Mouse (Mus musculus) liver, embryonic 12.5 days (tissue): ENCODE data around the gene Usp40. TPM values are rescaled to one million over a fixed set of nuclear protein-coding genes. Genes with fewer than 3 reads are reported as not detected.
A peak's percentile ranks its signal among the peaks of the same experiment; 100 is the strongest.

Experiments used
- ATAC-seq: fragments of 200-750 bp; cut with Nextera tagmentation; 2 replicates; pipeline ENCODE4 v1.8.0; 2017; ENCODE audit warnings: moderate number of reproducible peaks, mild to moderate bottlenecking, moderate library complexity
- H3K27ac ChIP-seq: fragments of 300-500 bp; sonication (generic); 2 replicates; pipeline ENCODE4 v1.5.1; 2016; ENCODE audit warnings: mild to moderate bottlenecking
- H3K27me3 ChIP-seq: fragments of 300-500 bp; sonication (generic); replicated peaks from 2 replicates; pipeline ENCODE4 v1.6.1; 2016; ENCODE audit warnings: mild to moderate bottlenecking, moderate library complexity
- H3K36me3 ChIP-seq: fragments of 300-500 bp; sonication (generic); 2 replicates; pipeline ENCODE4 v1.6.1; 2016; ENCODE audit warnings: mild to moderate bottlenecking, moderate library complexity
- H3K4me1 ChIP-seq: fragments of 300-500 bp; sonication (generic); 2 replicates; pipeline ENCODE4 v1.6.1; 2016
- H3K4me2 ChIP-seq: fragments of 300-500 bp; sonication (generic); 2 replicates; pipeline ENCODE4 v1.6.1; 2016; ENCODE audit warnings: mild to moderate bottlenecking, moderate library complexity
- H3K4me3 ChIP-seq: fragments of 300-500 bp; sonication (generic); 2 replicates; pipeline ENCODE4 v1.5.1; 2016; ENCODE audit warnings: mild to moderate bottlenecking, moderate library complexity
- H3K9ac ChIP-seq: fragments of 300-500 bp; sonication (generic); 2 replicates; pipeline ENCODE4 v1.6.1; 2016; ENCODE audit warnings: mild to moderate bottlenecking, moderate library complexity
- H3K9me3 ChIP-seq: fragments of 300-500 bp; sonication (generic); replicated peaks from 2 replicates; pipeline ENCODE4 v1.6.1; 2016; ENCODE audit warnings: mild to moderate bottlenecking, moderate library complexity
- WGBS: fragments of 180-500 bp; shearing (Covaris S2); methylation state at CpG from one replicate; pipeline ENCODE4 v1.1.7; 2016; ENCODE audit not compliant: insufficient replicate concordance; 5-methylcytosine and 5-hydroxymethylcytosine counted together
- polyA plus RNA-seq: library from polyadenylated mRNA; unstranded; fragments of >200 nt; fragmentation: Nextera tagmentation; extraction: Ambion mirVana; gene quantifications from 2 replicates; pipeline ENCODE4 v1.2.1, GENCODE M21; 2016

Usp40 gene
- polyA plus RNA-seq, 1 experiment from 2014 or later = 13.3 TPM

DNA sequence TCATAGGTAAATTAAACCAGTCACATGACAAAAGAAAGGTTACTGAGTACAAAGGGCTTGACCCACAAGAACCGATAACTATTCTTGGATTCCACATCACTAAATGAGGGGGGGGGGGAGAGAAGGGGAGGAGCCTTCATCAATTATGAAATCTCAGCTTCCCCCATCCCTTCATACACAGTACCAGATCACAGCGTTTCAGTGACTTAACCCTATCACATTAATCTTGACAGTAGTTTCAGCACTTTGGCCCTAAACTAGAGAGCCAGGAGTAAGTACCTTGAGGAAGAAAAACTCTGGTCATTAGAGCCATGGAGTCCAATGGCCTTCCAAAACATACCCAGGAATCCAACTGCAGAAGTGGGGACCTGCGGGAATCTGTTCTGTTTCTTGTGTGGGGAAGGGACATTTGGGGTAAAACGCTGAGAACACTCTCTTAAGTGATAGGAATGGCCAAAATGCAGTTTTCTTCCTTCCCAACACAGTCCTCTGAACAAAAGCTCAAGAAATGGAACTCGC is 600 bp downstream of the Usp40 start:
- peaks cover 15% of the 10 kb centered on the region for H3K36me3 ChIP-seq
- H3K4me2 ChIP-seq = peak overlapping the region; percentile 88
- no peaks in the 10 kb centered on the region for H3K27me3 ChIP-seq
- peaks cover 18% of the 10 kb centered on the region for H3K4me1 ChIP-seq
- peak; percentile 52 for ATAC-seq
- peak overlapping the region; percentile 84 for H3K9ac ChIP-seq
- H3K27ac ChIP-seq = peak overlapping the region; percentile 75
- WGBS = 14% methylated on average over 5 of the region's 5 CpGs
- no peaks in the 10 kb centered on the region for H3K9me3 ChIP-seq
- peak overlapping the region; percentile 81 for H3K4me3 ChIP-seq

DNA sequence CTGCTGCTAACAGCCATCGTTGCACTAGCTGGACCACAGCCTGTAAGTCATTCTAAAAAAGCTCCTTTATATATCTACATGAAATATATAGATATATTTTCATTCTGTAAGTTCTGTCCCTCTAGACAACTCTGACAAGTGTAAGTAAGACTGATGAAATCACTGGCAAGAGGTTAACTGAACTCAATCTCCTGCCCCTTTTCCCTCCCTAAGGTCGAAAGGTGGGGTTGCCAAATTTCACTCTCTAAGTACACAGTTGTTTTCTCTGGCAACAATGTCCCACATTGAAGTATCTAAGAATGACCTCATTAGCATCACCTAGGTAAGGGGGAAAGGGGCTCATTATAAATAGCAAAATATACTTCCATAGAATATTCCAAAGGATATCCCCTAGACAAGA is 15.6 kb downstream of the Usp40 start:
- H3K27ac ChIP-seq = no peak overlapping the region
- H3K4me2 ChIP-seq = no peak overlapping the region
- ATAC-seq = no peak
- no peaks in the 10 kb centered on the region for H3K27me3 ChIP-seq
- no peaks in the 10 kb centered on the region for H3K4me1 ChIP-seq
- H3K9ac ChIP-seq = no peak overlapping the region
- H3K9me3 ChIP-seq = no peaks in the 10 kb centered on the region
- 73% methylated on average over 2 of the region's 2 CpGs for WGBS
- H3K36me3 ChIP-seq = peaks cover 90% of the 10 kb centered on the region
- no peak overlapping the region for H3K4me3 ChIP-seq

DNA sequence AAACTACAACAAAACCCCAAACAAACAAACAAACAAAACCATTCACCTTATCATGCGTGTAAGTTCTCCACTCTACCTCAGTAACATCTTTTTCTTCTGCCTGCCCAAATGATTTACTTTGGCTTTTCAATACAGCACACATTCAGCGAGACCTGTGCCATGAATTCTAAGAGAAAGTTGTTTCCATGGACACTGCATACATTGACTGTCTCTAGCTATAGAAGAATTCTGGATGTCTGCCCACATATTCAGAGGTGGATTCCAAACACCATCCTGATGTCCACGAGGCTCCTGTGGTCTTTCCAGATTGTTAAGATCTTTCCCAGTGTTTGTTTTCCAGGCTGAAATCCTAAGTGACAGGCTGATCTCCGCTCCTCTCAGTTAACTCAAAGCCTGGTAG is 26.1 kb downstream of the Usp40 start:
- H3K27ac ChIP-seq = no peak overlapping the region
- H3K9ac ChIP-seq = no peak overlapping the region
- no peak for ATAC-seq
- 81% methylated on average over 4 of the region's 4 CpGs for WGBS
- no peak overlapping the region for H3K4me2 ChIP-seq
- no peaks in the 10 kb centered on the region for H3K9me3 ChIP-seq
- peaks cover 72% of the 10 kb centered on the region for H3K36me3 ChIP-seq
- H3K4me3 ChIP-seq = no peak overlapping the region
- no peaks in the 10 kb centered on the region for H3K27me3 ChIP-seq
- H3K4me1 ChIP-seq = no peaks in the 10 kb centered on the region

DNA sequence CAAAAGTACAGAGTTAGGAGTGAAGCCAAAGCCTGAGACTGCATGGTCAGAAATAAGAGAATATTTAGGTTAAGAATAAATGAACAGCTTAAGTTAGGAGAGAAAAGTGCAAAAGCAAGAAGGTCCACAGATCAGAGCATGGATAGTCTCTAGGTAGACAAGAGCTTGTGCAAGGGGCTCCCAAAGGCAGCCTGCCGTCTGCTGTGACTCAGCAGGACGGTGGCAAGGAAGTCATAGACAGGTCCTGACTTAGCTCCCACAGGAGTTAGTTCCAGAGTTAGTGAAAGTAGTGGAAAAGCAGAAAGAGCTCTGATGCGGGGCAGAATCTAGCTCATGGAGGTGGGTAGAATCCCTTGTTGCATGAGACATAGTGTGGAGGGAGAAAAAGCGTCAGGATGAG is 38.0 kb downstream of the Usp40 start:
- Histone ChIP-seq H3K4me3 (no peak overlapping the region), H3K9me3 (no peaks in the 10 kb centered on the region), H3K36me3 (peaks cover 56% of the 10 kb centered on the region), H3K27ac (peak overlapping the region; percentile 41; the same call in 1 of the 2 replicates), H3K4me1 (peaks cover 10% of the 10 kb centered on the region), H3K27me3 (no peaks in the 10 kb centered on the region), H3K4me2 (no peak overlapping the region), H3K9ac (no peak overlapping the region)
- ATAC-seq = 0 out of 2 replicates have a peak, but pooled peaks have one; percentile 57
- 62% methylated on average over 4 of the region's 4 CpGs for WGBS

DNA sequence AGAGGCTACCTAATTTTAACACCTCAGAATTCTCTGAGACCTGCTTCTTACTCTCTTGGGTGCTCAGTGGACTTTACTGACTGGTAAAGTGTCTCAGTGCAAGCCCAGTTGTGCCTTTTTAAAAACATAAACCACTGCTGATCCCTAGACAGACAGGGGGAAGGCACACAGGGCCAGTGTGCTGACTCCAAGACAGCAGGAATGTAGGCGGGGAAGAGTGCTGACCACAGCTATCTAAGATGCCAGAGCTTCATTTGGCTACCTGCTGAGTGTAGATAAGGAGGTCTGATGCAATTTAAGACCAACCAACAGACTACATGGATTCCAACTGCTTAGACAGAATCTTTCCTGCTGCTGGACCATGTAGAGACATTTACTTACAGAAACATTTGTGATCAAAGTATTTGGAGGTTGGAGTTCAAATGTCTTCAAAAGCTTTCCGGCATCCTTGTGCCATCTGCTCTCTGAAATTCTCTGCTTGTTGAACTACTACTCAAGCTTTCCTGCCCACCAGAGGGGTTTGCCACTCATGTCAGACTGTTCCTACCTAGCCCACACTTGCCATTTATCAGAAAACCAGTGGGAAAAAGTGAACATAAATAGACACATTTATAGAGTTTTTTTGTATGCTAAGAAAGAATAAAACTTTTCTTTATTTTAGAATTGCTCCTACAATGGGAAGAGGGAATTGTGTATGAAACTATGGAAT is 46.7 kb downstream of the Usp40 start:
- peak overlapping the region; percentile 68 for H3K4me2 ChIP-seq
- H3K9ac ChIP-seq = peak overlapping the region; percentile 71

DNA sequence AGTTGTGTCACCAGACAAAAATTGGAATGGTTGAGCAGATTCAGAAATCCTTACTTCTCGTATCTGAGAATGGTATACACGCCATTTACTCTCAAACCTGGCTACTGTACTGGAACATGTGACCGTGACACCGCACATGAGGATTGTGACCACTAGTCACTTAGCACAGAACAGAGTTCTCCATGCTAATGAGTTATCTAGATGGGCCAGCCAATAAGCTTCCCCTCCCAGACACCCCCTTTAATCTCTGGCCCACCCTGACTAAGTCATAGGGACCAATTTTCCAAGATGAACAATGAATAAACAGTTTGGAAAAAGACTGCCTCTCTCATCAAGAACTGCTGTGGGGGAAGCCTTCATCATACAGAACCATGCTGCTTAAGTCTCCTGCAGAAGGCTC is 47.6 kb downstream of the Usp40 start:
- Histone ChIP-seq H3K27me3 (no peaks in the 10 kb centered on the region), H3K4me2 (peak overlapping the region; percentile 68), H3K36me3 (peaks cover 32% of the 10 kb centered on the region), H3K9ac (peak overlapping the region; percentile 71), H3K4me3 (no peak overlapping the region), H3K27ac (peak overlapping the region; percentile 99), H3K4me1 (peaks cover 34% of the 10 kb centered on the region), H3K9me3 (no peaks in the 10 kb centered on the region)
- ATAC-seq = peak; percentile 48
- WGBS = 35% methylated on average over 4 of the region's 4 CpGs

More for the DNA sequence above, 46.7 kb downstream of the Usp40 start:
- ATAC-seq = peak; percentile 99
- Histone ChIP-seq H3K4me1 (peaks cover 34% of the 10 kb centered on the region), H3K27me3 (no peaks in the 10 kb centered on the region), H3K36me3 (peaks cover 27% of the 10 kb centered on the region), H3K27ac (peak overlapping the region; percentile 99), H3K9me3 (no peaks in the 10 kb centered on the region), H3K4me3 (no peak overlapping the region)
- 8% methylated on average over 2 of the region's 2 CpGs for WGBS

DNA sequence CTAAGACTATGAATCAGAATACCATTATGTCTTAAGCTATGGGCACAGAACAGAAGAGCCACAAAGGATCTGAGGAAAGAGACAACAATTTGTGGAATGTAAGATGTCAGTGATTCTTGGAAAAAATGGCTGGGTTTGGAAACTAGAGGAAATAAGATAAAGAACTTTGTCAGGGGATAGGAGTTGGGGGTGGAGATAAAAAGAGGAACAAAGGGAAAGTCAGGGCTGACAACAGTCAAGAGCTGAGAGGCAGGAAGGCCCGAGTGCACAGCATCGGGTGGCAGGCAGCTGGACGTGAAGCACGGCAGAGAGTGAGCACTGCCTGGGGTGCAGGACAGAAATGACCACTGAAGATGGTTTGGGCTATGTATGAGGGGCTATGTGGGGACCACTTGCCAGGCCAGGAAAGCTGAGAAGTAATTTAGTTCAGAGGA is 48.3 kb downstream of the Usp40 start:
- H3K4me2 ChIP-seq = 0 out of 2 replicates have a peak overlapping the region, but pooled peaks have one; percentile 0
- H3K36me3 ChIP-seq = peaks cover 38% of the 10 kb centered on the region
- no peak for ATAC-seq
- peak overlapping the region; percentile 71; the same call in 1 of the 2 replicates for H3K9ac ChIP-seq
- H3K4me1 ChIP-seq = peaks cover 34% of the 10 kb centered on the region
- no peaks in the 10 kb centered on the region for H3K9me3 ChIP-seq
- H3K27me3 ChIP-seq = no peaks in the 10 kb centered on the region
- WGBS = 5% methylated on average over 4 of the region's 4 CpGs
- no peak overlapping the region for H3K4me3 ChIP-seq
- peak overlapping the region; percentile 99 for H3K27ac ChIP-seq

DNA sequence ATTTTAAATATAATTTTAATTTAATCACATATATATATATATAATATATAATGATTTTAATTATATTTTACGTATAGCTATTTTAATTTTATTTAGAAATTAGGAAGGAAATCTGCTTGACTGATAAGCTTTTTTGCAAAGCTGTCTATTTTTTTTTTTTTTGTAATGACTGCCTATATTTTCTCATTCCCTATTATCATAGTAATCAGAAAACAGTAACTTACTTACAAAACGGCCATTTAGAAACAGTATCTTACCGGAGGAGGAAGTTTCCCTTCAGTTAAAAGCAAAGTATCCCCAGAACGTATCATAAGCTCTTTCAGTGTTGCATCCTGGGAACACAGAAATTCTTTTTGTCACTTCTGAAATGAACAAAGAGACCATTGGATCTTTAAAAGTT is 48.8 kb downstream of the Usp40 start:
- H3K9me3 ChIP-seq = no peaks in the 10 kb centered on the region
- 29% methylated on average over 4 of the region's 4 CpGs for WGBS
- no peak overlapping the region for H3K4me3 ChIP-seq
- no peak for ATAC-seq
- H3K27me3 ChIP-seq = no peaks in the 10 kb centered on the region
- peaks cover 40% of the 10 kb centered on the region for H3K36me3 ChIP-seq
- H3K27ac ChIP-seq = peak overlapping the region; percentile 99
- H3K4me2 ChIP-seq = no peak overlapping the region
- no peak overlapping the region for H3K9ac ChIP-seq
- H3K4me1 ChIP-seq = peaks cover 34% of the 10 kb centered on the region

DNA sequence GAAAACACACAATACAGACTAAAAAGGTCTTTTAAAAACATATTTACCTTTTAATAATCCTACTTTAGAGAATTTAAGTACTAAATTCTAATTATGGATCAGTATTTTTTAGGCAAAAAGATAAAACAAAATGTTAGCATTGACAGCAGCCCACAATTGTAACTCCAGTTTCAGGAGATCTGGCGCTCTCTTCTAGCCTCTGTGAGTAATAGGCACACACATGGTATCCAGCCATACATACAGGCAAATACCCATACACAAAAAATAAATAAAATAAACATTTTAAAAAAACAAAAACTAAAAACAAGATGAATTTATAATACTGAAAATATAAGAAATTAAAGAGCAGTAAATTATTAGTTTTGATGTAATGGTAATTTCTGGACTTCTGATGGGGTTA is 49.4 kb downstream of the Usp40 start:
- no peak for ATAC-seq
- H3K9me3 ChIP-seq = no peaks in the 10 kb centered on the region
- H3K4me3 ChIP-seq = no peak overlapping the region
- H3K36me3 ChIP-seq = peaks cover 40% of the 10 kb centered on the region
- 0 out of 2 replicates have a peak overlapping the region, but pooled peaks have one; percentile 50 for H3K27ac ChIP-seq
- H3K27me3 ChIP-seq = no peaks in the 10 kb centered on the region
- H3K4me2 ChIP-seq = no peak overlapping the region
- H3K9ac ChIP-seq = no peak overlapping the region
- 90% methylated on average over 1 of the region's 1 CpGs for WGBS
- H3K4me1 ChIP-seq = peaks cover 34% of the 10 kb centered on the region

DNA sequence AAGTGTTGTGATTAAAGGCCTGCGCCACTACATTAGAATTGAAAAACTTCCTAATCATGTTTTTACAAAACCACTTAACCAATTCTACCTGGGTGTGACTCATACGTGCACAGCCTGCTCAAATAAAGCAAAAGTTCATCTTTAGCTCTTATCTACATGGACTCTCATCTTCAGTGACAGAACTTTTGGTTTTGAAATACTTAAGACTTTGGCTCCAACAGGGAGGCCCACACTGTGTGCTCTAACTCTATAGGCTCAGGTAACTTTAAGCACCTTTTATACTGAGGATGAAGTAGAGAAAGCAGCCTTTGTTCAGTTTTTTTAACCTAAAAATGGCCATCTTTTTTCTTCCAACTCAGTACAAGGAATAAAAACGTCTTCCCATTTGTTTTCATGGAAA is 55.3 kb downstream of the Usp40 start:
- H3K36me3 ChIP-seq = peaks cover 80% of the 10 kb centered on the region
- H3K4me2 ChIP-seq = no peak overlapping the region
- H3K27me3 ChIP-seq = no peaks in the 10 kb centered on the region
- no peak overlapping the region for H3K9ac ChIP-seq
- no peaks in the 10 kb centered on the region for H3K4me1 ChIP-seq
- WGBS = 53% methylated on average over 3 of the region's 3 CpGs
- ATAC-seq = no peak
- no peaks in the 10 kb centered on the region for H3K9me3 ChIP-seq
- no peak overlapping the region for H3K27ac ChIP-seq
- H3K4me3 ChIP-seq = no peak overlapping the region

DNA sequence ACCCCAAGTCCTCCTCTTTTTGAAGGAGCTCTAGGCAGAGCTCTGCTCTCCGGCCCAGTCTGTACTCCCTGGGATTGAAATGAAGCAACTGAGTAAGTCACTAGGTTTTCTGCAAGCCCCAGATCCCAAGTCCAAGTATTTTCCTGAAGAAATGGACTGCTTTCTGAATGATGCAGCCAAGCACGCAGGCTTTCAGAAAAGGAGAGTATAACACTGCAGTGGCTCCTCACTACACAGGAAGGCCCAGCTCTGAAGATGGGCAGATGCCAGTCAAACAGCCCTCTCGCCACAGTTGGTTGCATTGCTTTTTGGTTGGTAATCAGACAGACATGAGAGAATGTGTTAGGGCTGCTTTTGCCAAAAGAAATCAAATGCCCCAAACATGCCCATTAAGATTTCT is 56.7 kb downstream of the Usp40 start:
- 82% methylated on average over 3 of the region's 3 CpGs for WGBS
- Histone ChIP-seq H3K9me3 (no peaks in the 10 kb centered on the region), H3K27me3 (no peaks in the 10 kb centered on the region), H3K4me1 (no peaks in the 10 kb centered on the region), H3K36me3 (peaks cover 86% of the 10 kb centered on the region), H3K27ac (no peak overlapping the region), H3K4me3 (no peak overlapping the region), H3K9ac (no peak overlapping the region), H3K4me2 (no peak overlapping the region)
- no peak for ATAC-seq

DNA sequence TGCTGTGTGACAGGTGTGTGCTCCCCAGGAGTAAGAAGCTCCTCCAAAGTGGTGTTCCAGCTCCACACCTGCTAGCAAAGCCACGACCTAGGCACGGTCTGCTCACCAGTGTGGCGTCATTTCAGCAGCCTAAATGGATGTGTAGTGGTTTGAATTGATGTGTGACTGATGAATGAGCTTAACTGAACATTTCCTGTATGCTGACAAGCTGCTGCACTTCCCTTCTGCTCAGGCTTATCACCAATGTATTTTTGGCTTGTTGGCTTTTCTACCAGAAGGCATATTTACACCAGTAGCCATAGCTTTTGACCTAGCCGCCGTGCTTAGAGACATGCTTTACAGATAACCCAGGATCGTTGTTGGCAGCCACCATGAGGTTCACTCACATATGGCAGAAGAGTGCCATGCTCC is 60.7 kb downstream of the Usp40 start:
- Histone ChIP-seq H3K27me3 (no peaks in the 10 kb centered on the region), H3K4me1 (0 out of 2 replicates have a peak, but pooled peaks cover 4% of the 10 kb centered on the region), H3K27ac (peak overlapping the region; percentile 32; the same call in 1 of the 2 replicates), H3K4me2 (no peak overlapping the region), H3K9ac (no peak overlapping the region), H3K4me3 (no peak overlapping the region), H3K36me3 (peaks cover 95% of the 10 kb centered on the region), H3K9me3 (no peaks in the 10 kb centered on the region)
- WGBS = 30% methylated on average over 6 of the region's 6 CpGs
- peak; percentile 27; the same call in 1 of the 2 replicates for ATAC-seq
